Mouse (Mus musculus): ENCODE results near the gene Mfsd2a.
A peak's percentile ranks its signal among the peaks of the same experiment; 100 is the strongest.
"Not testable (repeated sequence)": the region's sequence is repeated elsewhere in the genome, so short reads cannot be mapped to it uniquely, and the experiment has no call there.

The Mfsd2a gene

DNA sequence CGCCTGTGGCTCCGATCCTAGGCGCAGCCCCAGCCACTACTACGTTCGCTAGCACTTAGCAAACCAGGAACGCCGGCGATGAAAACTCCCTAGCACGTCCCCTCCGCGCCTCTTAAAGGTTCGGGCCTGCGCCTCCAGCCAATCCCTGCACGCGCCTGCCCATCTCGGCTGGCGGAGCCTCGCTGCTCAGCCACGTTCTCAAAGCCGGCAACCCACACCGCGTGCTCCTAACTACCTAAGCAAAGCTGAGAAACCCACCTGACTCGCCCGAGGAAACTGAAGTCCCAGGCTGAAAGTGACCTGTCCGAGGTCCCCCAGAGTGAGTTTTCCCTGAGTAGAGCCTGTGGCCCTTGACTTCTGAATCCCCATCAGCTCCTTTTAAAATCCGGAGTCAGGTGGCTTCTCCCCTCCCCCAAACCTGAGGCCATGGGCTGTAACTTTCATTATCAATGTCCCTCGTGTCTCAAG lies at the start of gene Mfsd2a:
Gene Mfsd2a, minus strand, starts transcription at position 89 of the 468 bp plus-strand sequence.
- peak; percentile 54 to 63 for DNase-seq

DNA sequence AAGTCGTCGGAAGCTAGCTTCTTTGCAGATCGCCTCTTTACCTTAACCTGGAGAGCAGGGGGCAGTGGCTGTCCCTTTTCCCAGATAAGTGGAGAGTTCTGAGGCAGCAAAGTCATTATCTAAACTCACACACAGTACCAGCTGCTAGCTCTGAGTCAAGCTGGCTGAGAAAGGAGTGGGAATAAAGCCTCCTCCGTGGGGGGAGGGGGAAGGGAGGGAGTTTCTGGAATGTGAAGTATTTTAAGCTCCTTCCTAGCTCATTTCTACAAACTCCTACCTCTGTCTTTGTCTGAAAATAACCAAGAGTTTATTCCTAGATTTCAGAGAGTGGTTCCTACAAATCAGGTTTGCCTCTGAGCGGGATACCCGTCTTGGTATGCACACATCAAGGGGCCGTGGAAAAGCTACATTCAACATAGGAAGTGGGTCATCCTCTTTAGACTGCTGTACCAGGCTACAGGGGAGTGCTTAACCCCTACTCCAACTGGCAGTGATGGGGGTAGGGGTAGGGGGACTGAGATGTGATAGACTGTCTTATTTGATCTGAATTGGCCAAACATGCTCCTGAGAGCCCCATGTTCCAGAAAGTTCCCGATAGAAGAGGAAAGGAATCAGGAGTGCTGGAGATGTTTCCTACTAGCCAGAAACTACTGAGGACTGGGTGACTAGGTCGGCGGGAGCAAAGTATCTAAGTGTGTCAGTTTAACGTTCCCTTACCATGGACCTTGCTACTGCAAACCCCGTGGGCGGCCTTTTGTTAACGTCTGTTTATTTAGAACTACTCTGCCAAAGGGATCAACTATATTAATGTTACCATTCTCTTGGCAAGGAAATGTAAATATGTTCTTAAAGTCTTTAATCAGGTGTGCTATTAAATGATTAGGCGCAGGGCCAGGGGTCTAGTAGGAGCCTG lies 44.3 kb upstream of the Mfsd2a start:
- DNase-seq = peak in 1 of 2 experiments; percentile 34

DNA sequence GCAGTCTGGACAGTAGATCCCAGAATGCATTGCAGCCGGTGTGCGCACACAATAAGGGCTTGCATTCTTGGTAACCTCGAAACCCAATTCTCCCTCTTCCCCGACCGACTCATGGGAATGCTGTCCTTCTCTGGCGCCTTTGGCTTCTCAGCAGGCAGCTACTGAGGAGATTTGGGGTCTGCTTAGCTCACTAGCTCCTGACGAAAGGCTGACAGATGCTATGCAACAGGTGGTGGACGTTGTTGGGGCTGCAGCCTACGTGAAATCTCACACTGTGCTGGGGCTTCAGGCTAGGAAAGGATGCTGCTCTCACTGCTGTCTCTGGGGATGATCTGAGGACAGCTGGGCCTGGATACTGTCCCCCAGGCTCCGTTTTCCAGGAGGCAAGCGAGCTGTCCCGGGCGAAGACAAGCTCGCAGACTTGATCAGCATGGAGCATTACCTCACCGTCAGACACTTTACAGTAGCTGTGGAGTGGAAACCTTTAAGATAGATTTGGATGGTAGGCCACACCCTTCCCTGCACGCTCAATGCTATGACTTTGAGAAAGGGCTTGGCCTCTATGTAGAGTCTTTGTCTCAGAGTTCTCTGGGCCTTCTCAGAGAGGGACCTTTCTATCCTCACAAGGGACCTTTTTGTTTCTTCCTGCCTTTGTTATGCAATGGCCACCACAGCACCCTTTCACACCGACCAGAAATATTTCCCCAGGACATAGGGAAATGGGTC lies 39.8 kb upstream of the Mfsd2a start:
- no peak for DNase-seq

DNA sequence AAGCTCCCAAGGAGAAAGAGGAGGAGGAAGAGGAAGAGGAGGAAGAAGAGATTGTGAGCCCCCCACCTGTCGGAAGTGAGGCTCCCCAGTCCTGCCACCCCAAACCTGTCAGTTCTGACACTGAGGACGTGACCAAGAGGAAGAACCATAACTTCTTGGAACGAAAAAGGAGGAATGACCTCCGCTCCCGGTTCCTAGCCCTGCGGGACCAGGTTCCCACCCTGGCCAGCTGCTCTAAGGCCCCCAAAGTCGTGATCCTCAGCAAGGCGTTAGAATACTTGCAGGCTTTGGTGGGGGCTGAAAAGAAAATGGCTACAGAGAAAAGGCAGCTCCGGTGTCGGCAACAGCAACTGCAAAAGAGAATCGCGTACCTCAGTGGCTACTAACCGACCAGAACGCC lies 39.1 kb upstream of the Mfsd2a start:
- no peak for DNase-seq

DNA sequence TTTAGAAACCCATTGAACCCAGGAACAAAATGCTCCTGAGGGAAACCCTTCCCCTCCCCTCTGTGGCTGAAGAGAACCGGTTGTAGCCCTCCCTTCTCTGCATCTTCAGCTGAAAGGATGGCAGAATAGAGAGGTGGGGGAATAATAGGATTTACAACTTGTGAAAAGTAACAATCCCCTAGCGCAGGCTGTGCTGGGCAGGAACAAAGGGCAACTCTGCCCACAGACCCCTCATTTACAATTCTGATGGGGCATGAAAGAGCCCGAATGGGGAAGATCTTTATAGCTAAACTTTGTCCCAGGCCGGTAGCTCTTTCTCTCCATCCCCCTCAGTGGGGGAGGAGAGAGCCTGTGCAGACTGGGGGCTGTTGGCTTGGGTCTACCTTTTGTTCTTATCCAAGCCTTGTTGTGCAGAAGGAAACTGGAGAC lies 38.3 kb upstream of the Mfsd2a start:
- no peak for DNase-seq

DNA sequence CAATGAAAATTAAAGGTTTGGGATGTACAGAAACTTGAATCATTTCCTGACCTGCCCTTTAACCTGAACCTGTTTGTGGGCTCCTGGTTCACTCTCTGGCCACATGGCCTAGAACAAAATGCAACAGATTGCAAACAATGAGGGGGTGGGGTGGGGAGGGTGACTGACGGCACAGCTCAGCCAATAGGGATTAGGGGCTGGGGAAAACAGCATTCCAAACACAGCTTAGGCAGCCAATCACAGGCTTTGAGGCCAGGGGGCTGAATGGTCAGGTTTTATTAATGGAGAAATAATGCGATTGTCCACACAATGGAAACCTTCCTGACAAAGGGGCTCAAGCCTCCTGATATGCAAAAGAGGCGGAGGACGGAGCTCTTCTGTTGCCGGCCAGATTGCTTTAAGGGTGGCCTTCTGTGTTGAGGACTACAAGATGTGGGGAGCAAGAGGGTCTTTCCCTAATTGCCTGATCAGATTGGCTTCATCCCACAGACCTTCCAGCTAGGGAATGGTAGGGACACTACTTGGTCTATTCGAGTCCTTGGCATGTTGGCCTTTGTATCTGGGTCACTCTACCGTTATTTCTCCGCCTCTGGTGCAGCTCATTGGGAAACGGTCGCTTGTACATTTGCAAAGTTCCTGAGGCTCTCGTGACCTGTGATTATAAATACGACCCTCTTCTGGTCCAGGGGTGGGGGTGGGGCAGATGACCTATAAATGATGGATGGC lies 37.7 kb upstream of the Mfsd2a start:
- no peak for DNase-seq

DNA sequence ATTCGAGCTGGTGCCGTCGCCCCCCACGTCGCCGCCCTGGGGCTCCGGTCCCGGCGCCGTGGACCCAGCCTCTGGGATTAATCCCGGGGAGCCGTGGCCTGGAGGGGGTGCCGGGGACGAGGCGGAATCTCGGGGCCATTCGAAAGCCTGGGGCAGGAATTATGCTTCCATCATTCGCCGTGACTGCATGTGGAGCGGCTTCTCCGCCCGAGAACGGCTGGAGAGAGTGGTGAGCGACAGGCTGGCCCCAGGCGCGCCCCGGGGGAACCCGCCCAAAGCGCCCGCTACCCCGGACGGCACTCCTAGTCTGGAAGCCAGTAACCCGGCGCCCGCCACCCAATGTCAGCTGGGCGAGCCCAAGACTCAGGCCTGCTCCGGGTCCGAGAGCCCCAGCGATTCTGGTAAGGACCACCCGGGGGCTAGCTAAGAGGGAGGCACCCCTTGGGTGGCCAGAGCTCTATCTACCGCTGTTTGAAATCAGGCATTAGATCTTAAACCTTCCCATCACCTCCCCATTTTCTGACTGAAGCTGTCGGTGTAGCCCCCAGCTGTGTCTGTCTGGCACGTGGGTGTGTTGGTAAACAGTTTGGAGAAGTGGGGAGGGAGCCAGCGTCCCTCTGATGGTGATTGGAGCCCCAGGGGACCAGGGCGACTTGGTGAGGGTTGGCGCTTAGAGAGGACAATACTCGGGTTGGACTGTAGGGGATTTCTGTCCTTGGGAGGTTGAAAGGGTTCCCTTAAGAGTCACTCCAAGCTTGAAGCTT lies 35.8 kb upstream of the Mfsd2a start:
- peak; percentile 43 to 51 for DNase-seq

DNA sequence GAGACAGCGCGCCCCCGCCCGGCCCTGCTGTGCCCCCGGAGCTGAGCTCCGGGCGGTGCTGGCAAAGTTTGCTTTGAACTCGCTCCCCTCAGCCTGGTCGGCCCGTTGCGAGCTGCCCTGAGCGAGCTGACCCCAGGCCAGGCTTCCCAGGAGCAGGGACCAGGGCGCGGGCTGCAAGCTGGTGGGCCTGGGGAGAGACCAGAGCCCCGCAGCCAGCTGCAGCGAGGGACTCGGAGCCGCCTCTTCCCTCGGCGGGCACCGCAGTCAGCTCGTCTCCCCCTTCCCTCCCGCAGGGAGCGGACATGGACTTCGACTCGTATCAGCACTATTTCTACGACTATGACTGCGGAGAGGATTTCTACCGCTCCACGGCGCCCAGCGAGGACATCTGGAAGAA lies 35.2 kb upstream of the Mfsd2a start:
- peak; percentile 32 to 52 for DNase-seq

DNA sequence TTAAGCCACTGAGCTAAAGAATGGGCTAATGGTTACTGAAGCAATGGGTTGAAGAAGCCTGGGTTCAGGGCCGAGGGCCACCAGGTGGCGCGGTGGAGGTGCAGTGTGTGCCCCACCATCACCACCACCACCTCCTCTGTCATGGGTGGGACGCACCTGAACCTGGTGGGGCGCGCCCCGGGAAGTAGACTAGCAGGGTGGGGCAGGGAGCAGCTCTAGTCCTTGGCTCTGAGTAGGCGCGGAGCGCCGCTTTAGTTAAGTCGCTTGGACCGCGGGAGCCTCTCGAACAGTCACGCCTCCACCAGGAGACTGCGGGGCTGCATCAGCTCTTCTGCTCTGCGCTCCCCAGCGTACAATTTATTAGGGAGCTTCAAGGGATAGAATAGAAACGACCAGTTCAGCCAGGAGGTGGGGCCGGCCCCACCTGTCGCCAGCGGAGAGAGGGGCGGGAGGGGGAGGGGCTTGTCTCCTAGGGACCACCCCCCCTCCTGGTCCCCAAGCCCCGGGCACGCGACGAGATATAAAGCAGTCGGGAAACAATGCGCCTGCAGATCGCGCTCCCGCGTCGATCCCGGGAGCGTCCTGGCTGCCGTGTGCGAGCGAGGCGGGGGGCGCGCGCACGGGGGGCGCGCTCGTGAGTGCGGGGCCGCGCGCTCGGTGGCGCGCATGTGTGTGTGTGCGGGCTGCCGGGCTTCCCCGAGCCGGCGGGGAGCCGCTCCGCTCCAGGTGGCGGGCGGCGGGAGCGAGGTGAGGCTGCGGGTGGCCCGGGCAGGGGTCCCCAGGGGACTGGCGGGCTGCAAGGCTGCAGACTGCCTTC lies 34.6 kb upstream of the Mfsd2a start, which contains the start of gene Mycl:
Gene Mycl, plus strand, starts transcription at position 249 of the 817 bp plus-strand sequence.
- DNase-seq = peak; percentile 81 to 86

DNA sequence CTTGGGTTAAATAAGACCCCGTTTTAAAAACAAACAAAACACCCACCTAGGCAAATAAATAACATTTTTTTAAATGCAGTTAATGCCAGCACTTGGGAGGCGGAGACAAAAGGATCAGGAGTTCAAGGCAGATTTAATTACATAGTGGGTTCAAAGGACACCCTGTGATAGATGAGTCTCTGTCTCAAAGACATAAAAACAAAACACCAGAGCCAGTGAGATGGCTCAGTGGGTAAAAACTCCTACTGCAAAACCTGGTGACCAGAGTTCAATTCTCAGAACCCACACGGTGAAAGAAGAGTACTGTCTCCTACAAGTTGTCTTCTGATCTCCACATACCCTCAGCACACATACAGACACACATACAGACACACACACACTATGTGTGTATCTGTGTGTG lies 31.3 kb upstream of the Mfsd2a start:
- DNase-seq = no peak

DNA sequence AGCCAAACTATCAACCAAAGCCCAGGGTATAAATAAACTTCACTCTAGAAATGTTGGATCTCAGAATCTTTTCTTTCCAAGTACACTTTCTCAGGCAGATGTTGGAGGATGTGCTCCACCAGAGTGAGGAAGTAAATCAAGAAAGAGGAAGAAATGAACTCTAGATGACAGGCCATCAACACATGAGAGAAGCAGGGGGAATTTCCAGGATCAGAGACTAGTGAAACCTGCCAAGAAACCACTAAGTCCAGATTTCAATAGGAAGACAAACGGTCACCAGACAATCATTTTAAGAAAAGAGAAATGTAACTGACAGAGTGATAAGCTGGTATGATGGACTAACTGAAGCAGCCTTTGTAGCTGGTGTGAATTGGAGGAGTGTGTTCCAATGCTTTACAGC lies 30.2 kb upstream of the Mfsd2a start:
- no peak for DNase-seq

DNA sequence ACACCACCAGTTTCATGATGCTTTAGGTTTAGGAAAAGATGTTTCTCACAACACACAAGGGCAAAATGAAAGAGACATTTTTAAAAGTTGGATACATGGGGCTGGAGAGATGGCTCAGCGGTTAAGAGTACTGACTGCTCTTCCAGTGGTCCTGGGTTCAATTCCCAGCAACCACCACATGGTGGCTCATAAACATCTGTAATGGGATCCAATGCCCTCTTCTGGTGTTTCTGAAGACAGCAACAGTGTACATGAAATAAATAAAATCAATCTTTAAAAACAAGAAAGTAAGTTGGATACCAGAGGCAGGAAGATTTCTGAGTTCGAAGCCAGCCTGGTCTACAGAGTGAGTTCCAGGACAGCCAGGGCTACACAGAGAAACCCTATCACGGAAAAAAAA lies 27.0 kb upstream of the Mfsd2a start:
- DNase-seq = not testable (repeated sequence)

DNA sequence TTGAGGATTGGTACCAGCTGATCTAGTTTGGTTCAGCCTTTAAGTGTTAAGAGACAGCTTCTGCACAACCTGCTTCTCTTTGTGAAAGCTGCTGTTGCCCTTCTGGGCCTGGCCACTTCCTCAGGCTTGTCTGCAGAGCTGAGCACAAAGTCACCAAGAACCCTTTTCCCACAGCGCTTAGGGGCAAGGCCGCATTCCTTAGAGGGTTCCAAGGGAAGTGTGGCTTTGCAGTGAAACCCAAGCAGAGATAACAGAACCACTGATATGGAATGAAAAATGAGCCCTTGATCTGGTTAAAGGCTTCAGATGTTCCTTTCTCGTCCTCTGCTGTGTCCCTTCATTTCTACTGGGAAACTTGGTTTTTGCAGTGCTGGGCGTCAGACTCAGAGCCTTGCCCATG lies 26.4 kb upstream of the Mfsd2a start:
- no peak for DNase-seq

DNA sequence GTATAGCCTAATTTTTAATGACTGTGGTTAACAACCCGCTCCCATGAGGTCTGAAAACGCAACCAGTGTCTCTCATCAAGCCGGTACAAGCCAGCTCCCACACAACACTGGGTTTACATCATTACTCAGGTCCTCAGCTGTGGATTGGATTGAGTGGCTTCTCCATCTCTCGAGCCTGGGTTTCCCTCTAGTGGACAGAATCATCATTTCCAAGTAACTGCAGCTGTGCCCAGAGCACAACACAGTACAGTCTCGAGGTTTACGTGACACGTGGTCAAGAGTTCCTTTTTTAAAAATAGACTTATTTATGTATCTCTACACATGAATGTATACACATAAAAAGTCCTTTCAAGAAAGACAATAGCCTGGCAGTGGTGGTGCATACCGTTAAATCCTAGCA lies 24.1 kb upstream of the Mfsd2a start:
- peak in 1 of 2 experiments; percentile 70 for DNase-seq

DNA sequence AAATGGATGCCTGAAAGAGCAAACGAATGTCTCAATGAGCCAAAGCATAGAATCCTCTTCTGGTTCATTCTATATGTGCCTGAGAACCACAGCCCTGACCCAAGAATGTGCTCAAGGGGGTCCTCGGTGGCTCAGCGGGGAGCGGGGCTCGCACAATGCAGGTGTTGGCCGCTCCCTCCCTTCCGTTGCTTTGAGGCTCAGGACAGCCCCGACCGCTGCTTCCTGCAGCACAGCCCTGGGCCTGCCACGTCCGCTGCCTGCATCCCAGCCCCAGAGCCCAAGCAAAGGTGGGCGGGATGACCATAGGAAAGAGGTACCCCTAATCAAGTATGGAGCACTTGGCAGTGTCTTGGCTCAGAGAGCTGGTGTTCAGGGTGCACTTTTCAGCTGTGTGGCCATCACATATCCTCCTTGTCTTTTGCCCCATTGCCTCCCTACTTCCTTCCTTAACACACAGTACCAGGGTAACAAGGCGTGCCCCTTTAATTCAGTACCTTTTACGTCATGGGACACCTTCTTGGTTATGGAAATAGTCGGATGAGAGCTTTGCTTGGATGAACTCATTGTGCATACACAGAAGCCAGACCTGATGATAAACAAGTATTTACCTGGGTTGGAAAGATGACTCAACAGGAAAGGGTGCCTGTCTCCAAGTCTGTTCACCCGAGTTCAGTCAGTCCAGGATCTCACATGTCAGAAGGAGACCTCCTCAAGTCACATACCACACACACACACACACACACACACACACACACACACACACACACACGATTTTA lies 22.7 kb upstream of the Mfsd2a start:
- DNase-seq = no peak

DNA sequence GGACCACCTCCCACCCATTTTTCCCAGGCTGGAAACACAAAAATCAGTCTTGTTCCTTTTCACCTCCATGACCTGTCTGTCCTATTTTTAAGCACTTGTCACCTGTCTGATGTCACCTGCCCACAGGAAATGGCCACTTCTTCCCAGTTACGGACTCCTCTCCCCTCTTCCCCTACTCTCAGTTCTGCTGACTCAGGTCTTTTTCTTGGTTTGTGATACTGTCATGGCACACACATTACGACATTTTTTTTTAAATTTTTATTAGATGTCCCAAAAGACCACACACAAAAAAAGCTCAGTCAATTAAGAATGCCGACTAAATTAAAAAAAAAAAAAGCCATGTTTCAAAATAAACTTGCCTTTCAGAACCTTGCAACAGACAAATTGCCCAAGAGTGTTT lies 21.5 kb upstream of the Mfsd2a start:
- DNase-seq = no peak

DNA sequence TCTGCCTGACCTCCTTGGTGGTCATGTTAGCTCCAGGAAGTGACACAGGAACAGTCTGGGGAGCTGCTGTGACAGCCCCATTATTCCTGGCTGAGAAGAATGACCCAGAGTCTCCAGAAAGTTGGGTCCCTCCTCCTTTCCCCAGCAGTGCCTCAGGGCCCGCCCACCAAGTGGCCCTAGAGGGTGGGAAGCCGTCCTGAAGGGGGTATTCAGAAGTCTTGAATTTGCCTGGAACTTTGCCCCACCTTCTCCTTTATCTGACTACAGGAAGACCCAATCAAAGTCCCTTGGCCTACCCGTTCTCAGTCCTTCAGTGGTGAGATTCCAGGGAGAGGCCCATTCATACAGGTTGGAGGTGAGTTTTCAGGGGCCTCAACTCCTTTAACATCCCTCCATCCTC lies 20.9 kb upstream of the Mfsd2a start:
- no peak for DNase-seq

DNA sequence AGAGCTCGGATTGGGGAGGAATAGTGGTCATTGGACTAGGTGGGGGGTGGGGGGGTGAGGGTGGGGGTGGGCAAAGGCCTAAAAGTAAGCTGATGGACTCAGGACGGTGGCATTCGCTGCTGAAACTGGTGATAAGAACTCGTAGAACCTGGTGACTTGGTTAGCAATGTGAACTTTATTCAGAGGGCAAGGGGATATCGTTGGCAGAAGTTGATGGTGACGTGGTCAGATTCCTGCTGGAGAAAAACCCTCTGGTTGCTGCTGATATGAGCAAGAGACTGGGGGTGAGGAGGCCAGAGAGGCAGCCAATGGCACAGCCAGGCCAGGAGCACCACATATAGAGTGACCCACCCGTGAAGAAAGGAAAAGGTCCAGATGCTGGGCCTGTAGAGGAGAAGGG lies 20.2 kb upstream of the Mfsd2a start:
- DNase-seq = no peak

DNA sequence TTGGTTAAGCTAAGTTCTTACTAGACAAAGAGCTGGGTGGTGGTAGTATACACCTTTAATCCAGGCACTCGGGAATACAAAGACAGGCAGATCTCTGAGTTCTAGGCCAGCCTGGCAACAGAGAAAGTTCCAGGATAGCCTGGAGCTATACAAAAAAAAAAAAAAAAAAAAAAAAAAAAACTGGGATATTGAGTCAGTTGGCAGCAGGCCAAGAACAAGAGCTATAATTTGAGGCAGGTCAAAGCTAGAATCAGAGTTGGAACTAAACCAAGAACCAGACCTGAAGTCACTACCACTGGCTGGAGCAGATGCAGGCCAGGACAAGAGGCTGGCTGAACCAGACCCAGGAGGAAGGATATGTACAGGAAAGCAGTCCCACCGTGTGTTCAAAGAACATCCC lies 19.7 kb upstream of the Mfsd2a start:
- DNase-seq = no peak

DNA sequence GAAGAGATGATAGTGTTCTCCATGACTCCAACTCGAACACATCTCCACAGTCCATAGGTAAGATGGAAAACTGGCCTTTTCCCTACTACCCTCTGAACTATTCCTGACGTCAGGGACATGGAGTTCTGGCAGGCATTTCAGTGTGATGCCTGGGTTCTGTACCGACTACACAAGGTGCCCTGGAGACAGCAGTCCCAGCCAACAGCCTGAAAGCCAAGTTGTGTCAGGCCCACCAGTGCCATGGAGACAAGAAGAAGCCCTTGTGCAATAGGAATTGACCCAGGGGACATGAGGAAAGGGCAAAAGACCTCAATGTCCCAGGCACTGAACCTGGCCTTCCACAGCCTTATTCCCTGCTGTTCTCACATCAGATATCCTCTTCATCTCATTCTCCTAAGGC lies 18.8 kb upstream of the Mfsd2a start:
- DNase-seq = no peak

DNA sequence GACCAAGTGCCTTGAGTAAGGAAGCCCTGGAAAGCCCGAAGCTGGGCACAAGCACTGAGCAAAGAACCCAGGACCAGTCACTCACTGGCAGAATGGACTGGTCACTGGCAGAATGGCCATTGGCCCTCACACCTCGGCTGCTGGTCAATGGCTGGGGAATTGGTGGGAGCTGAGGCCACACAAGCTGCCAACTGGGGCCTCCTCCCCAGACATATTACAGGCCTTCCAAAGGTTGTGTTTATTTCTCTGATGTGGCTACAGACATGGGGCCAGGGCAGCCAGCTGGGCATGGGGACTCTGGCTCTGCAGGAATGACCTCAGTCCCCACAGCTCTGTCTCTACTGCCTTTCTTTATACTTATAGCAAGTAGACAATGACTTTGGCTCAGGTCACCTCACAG lies 17.9 kb upstream of the Mfsd2a start:
- DNase-seq = no peak

Data from lung, postnatal 4 days (tissue).